Mouse (Mus musculus): ENCODE data around the gene Eno1.

DNA sequence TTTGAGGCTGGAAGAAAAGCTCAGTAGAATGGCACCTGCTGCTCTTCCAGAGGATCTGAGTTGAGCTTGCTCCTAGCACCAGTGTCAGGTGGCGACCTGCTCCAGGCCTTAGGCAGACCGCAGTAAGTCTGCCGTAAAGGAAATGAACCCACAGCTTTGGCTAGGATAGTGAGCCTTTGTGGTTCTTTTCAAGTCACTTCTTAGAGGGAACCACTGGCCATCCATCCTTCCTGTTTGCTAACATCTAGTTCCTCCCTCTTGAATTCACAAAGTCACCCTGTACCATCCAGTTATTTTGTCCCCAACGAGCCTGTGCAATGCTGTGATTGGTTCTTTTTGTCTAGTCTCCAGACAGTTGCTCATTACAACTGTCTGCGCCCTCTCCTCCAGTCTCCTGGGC lies 6.2 kb downstream of the Eno1 start:
- no peak for TF ChIP-seq TCF12 (IDR thresholded peaks at IDR 0.05; ENCODE audit: low read depth, low read length)
- no peak for TF ChIP-seq E2F4 (IDR thresholded peaks at IDR 0.05; ENCODE audit: borderline replicate concordance, low read depth, low read length)
- no peak for TF ChIP-seq HCFC1 (IDR thresholded peaks at IDR 0.05; ENCODE audit: low read depth, low read length)
- no peak for TF ChIP-seq CTCF (IDR thresholded peaks at IDR 0.05 in 2 of 3, conservative IDR thresholded peaks at IDR 0.05 in 1 of 3; ENCODE audit: control insufficient read depth in 1 of 3, insufficient read depth in 1 of 3, low read depth in 2 of 3, low read length in 3 of 3, poor library complexity in 1 of 3, severe bottlenecking in 1 of 3)
- no peak for TF ChIP-seq MYC (IDR thresholded peaks at IDR 0.05; ENCODE audit: low read depth, low read length)
- TF ChIP-seq GATA1 (IDR thresholded peaks at IDR 0.05; ENCODE audit: low read depth, low read length), result no peak
- no peak for TF ChIP-seq POLR2A (IDR thresholded peaks at IDR 0.05; ENCODE audit: control insufficient read depth in 1 of 2, insufficient read depth in 1 of 2, low read depth in 1 of 2, low read length in 2 of 2, poor library complexity in 1 of 2)
- TF ChIP-seq POLR2AphosphoS5 (IDR thresholded peaks at IDR 0.05; ENCODE audit: borderline replicate concordance, low read depth, low read length), result no peak
- TF ChIP-seq ZC3H11A (IDR thresholded peaks at IDR 0.05; ENCODE audit: low read depth, low read length), result no peak
- TF ChIP-seq TAL1 (IDR thresholded peaks at IDR 0.05; ENCODE audit: low read length), result no peak
- no peak for TF ChIP-seq SIN3A (IDR thresholded peaks at IDR 0.05; ENCODE audit: low read length)
- no peak for TF ChIP-seq ELF1 (IDR thresholded peaks at IDR 0.05; ENCODE audit: low read depth, low read length)

Measured in MEL (cell line).